Mouse (Mus musculus): ENCODE measurements around the gene Serpinb5. TPM values are rescaled to one million over a fixed set of nuclear protein-coding genes. Genes with fewer than 3 reads are reported as not detected.
"Not testable (repeated sequence)": the region's sequence is repeated elsewhere in the genome, so short reads cannot be mapped to it uniquely, and the experiment has no call there.

Serpinb5 gene
- polyA plus RNA-seq, 1 experiment from 2014 or later, result not detected

DNA sequence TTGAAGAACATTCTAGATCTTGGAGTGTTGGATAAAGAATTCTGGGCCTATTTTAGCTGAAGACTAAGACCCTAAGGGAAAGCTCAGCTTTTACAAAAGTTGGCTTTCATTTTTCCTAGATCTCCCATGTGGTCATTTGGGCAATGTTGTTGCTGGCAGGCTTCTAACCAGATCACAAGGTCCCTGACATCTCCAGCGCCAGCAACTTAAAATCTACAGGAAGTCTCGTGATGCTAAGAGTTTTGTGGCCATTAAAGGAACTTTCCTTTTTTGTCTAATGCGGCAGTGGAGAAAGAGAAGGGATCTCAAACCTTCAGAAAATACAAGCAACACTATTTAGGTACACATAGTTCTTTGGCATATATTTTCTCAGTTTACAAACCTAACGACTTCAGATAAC lies 21.8 kb downstream of the Serpinb5 start:
- Histone ChIP-seq H3K36me3 (replicated peaks; ENCODE audit: insufficient read depth, low read length) (no peaks in the 10 kb centered on the region), H3K4me2 (ENCODE audit: low read depth, low read length) (no peak overlapping the region), H3K27ac (ENCODE audit: low read depth) (no peak overlapping the region), H3K9ac (replicated peaks) (no peak overlapping the region), H3K27me3 (ENCODE audit: insufficient read depth, low read length) (no peaks in the 10 kb centered on the region), H3K4me3 (ENCODE audit: low read depth, low read length) (no peak overlapping the region), H3K9me3 (ENCODE audit: low read length) (no peaks in the 10 kb centered on the region), H3K4me1 (ENCODE audit: insufficient read depth) (no peaks in the 10 kb centered on the region)
- DNase-seq, result no peak
- WGBS (ENCODE audit: insufficient replicate concordance), result 52% methylated on average over 4 of the region's 4 CpGs
- no peak for TF ChIP-seq EP300 (IDR thresholded peaks at IDR 0.05; ENCODE audit: low read depth)
- no peak for TF ChIP-seq CTCF (IDR thresholded peaks at IDR 0.05; ENCODE audit: low read depth)
- no peak for ATAC-seq

DNA sequence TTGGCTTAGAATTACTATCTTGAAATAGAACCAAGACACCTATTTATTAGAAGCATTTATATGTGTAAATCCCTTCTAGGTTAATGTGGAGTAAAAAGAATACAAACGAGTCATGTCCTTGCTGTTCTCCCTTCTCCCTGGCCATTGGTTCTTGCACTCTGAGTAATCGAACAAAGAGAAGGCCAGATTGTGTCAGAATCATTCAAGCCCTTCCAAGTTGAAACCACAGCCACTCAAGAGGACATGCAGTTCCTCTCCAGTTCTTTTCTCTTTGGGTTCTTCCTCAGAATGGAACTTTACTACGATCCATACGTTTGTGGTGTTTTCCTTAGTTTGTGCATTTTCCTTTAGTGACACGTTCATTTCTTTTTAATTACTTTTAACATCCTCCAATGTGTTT lies 22.4 kb downstream of the Serpinb5 start:
- TF ChIP-seq EP300 (IDR thresholded peaks at IDR 0.05; ENCODE audit: low read depth) (no peak), CTCF (IDR thresholded peaks at IDR 0.05; ENCODE audit: low read depth) (no peak)
- Histone ChIP-seq H3K36me3 (replicated peaks; ENCODE audit: insufficient read depth, low read length) (no peaks in the 10 kb centered on the region), H3K4me2 (ENCODE audit: low read depth, low read length) (no peak overlapping the region), H3K4me1 (ENCODE audit: insufficient read depth) (no peaks in the 10 kb centered on the region), H3K27me3 (ENCODE audit: insufficient read depth, low read length) (no peaks in the 10 kb centered on the region), H3K4me3 (ENCODE audit: low read depth, low read length) (no peak overlapping the region), H3K27ac (ENCODE audit: low read depth) (no peak overlapping the region), H3K9ac (replicated peaks) (no peak overlapping the region), H3K9me3 (ENCODE audit: low read length) (no peaks in the 10 kb centered on the region)
- ATAC-seq, result no peak
- WGBS (ENCODE audit: insufficient replicate concordance), result 44% methylated on average over 5 of the region's 5 CpGs
- DNase-seq, result no peak

DNA sequence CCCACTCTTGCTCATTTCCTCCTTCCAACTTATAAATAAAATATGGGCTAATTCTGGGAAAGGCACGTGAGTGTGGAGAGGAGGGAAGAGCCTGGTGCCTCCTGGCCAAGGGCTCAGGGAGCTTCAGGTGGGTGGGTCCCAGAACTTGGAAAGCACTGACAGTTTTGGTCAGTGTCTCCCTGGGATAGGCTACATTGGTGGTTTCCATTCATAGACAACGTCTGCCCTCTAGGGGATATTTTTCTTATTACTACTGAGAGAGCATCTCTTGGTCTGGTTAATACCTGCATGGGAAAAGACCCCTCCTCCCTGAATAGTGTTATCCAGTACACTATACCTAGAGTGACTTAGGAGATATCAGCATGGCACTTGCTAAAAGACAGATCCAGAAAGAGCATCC lies 22.8 kb downstream of the Serpinb5 start:
- Histone ChIP-seq H3K4me1 (ENCODE audit: insufficient read depth) (no peaks in the 10 kb centered on the region), H3K36me3 (replicated peaks; ENCODE audit: insufficient read depth, low read length) (no peaks in the 10 kb centered on the region), H3K27me3 (ENCODE audit: insufficient read depth, low read length) (no peaks in the 10 kb centered on the region), H3K27ac (ENCODE audit: low read depth) (no peak overlapping the region), H3K4me3 (ENCODE audit: low read depth, low read length) (no peak overlapping the region), H3K9me3 (ENCODE audit: low read length) (no peaks in the 10 kb centered on the region), H3K9ac (replicated peaks) (no peak overlapping the region), H3K4me2 (ENCODE audit: low read depth, low read length) (no peak overlapping the region)
- 5% methylated on average over 2 of the region's 2 CpGs for WGBS (ENCODE audit: insufficient replicate concordance)
- TF ChIP-seq CTCF (IDR thresholded peaks at IDR 0.05; ENCODE audit: low read depth) (peak; percentile 31), EP300 (IDR thresholded peaks at IDR 0.05; ENCODE audit: low read depth) (no peak)
- no peak for DNase-seq
- no peak for ATAC-seq

DNA sequence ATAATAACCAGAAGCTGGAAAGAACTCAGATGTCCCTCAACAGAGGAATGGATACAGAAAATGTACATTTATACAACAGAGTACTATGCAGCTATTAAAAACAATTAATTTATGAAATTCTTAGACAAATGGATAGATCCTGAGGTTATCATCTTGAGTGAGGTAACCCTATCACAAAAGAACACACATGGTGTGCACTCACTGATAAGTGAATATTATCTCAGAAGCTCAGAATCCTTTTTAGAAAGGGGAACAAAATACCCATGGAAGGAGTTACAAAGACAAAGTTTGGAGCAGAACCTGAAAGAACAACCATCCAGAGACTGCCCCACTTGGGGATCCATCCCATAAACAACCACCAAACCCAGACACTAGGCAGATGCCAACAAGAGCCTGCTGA lies 34.2 kb downstream of the Serpinb5 start:
- H3K27ac ChIP-seq (ENCODE audit: low read depth); H3K4me2 ChIP-seq (ENCODE audit: low read depth, low read length); H3K36me3 ChIP-seq (replicated peaks; ENCODE audit: insufficient read depth, low read length); H3K27me3 ChIP-seq (ENCODE audit: insufficient read depth, low read length); DNase-seq; H3K4me3 ChIP-seq (ENCODE audit: low read depth, low read length); H3K4me1 ChIP-seq (ENCODE audit: insufficient read depth); H3K9me3 ChIP-seq (ENCODE audit: low read length); ATAC-seq; H3K9ac ChIP-seq (replicated peaks): not testable (repeated sequence)

DNA sequence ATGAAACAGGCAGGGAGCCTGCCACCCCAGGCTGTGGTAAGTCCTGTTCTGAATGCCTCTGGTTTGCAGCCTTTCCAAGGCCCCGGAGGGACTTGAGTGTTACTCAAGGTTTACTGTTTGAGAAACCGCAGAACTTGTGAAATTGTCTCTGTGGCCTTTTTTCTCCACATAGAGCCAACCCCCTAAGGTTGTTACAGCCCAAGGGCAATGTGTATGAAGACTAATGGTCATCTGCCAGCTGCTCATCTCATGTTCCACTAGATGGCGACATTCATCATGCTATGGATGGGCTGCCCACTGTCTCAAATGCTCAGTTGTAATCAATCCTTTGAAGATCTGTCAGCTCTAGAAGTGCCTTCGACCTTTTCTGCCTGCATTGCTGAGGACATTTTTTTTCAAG lies 40.4 kb downstream of the Serpinb5 start:
- H3K36me3 ChIP-seq (replicated peaks; ENCODE audit: insufficient read depth, low read length), result no peaks in the 10 kb centered on the region
- H3K4me2 ChIP-seq (ENCODE audit: low read depth, low read length), result no peak overlapping the region
- no peak overlapping the region for H3K9ac ChIP-seq (replicated peaks)
- DNase-seq (peak; percentile 17), ATAC-seq (peak; percentile 27; the same call in 1 of the 2 replicates)
- 18% methylated on average over 4 of the region's 4 CpGs for WGBS (ENCODE audit: insufficient replicate concordance)
- no peaks in the 10 kb centered on the region for H3K27me3 ChIP-seq (ENCODE audit: insufficient read depth, low read length)
- no peak overlapping the region for H3K27ac ChIP-seq (ENCODE audit: low read depth)
- peak; percentile 73 for TF ChIP-seq CTCF (IDR thresholded peaks at IDR 0.05; ENCODE audit: low read depth)
- no peak for TF ChIP-seq EP300 (IDR thresholded peaks at IDR 0.05; ENCODE audit: low read depth)
- no peak overlapping the region for H3K4me3 ChIP-seq (ENCODE audit: low read depth, low read length)
- no peaks in the 10 kb centered on the region for H3K9me3 ChIP-seq (ENCODE audit: low read length)
- no peaks in the 10 kb centered on the region for H3K4me1 ChIP-seq (ENCODE audit: insufficient read depth)

DNA sequence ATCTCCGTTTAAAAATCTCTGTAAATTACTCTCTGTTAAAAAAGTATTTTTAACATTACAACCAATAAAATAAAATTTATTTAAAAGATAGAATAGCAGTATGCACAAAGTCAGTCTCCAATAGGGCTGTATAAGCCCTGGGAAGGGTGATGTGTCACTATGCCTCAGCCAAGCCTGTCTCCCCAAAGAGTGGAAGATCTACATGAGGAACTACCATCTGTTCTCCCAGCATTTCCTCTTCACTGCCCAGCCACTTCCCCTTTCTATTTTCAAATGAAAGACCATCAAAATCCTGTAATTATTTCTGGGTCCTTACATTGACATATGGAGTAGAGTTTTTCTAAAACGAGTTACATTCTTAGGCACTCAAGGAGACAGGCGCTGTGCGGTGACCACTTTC lies 71.0 kb downstream of the Serpinb5 start:
- ATAC-seq, result no peak
- Histone ChIP-seq H3K27me3 (ENCODE audit: insufficient read depth, low read length) (no peaks in the 10 kb centered on the region), H3K4me3 (ENCODE audit: low read depth, low read length) (no peak overlapping the region), H3K4me2 (ENCODE audit: low read depth, low read length) (no peak overlapping the region), H3K4me1 (ENCODE audit: insufficient read depth) (no peaks in the 10 kb centered on the region), H3K9me3 (ENCODE audit: low read length) (no peaks in the 10 kb centered on the region), H3K9ac (replicated peaks) (no peak overlapping the region), H3K27ac (ENCODE audit: low read depth) (no peak overlapping the region), H3K36me3 (replicated peaks; ENCODE audit: insufficient read depth, low read length) (no peaks in the 10 kb centered on the region)
- no peak for DNase-seq
- TF ChIP-seq EP300 (IDR thresholded peaks at IDR 0.05; ENCODE audit: low read depth) (no peak), CTCF (IDR thresholded peaks at IDR 0.05; ENCODE audit: low read depth) (no peak)
- 24% methylated on average over 4 of the region's 4 CpGs for WGBS (ENCODE audit: insufficient replicate concordance)

Other genes starting within 250 kb of the Serpinb5 start
- 0.70 and 0.83 TPM in 2 replicates for gene Bcl2, start 146.9 kb upstream of the Serpinb5 start, polyA plus RNA-seq (2015; fragmentation: Nextera tagmentation; extraction: Ambion mirVana)
- gene Kdsr, start 101.4 kb upstream of the Serpinb5 start, polyA plus RNA-seq (2015; fragmentation: Nextera tagmentation; extraction: Ambion mirVana), result 7.3 and 8.0 TPM in 2 replicates
- 20.2 and 22.7 TPM in 2 replicates for gene Vps4b, start 64.4 kb upstream of the Serpinb5 start, polyA plus RNA-seq (2015; fragmentation: Nextera tagmentation; extraction: Ambion mirVana)
- not detected in 2 replicates for gene Serpinb12, start 73.3 kb downstream of the Serpinb5 start, polyA plus RNA-seq (2015; fragmentation: Nextera tagmentation; extraction: Ambion mirVana)
- not detected in 2 replicates for gene Serpinb13, start 119.8 kb downstream of the Serpinb5 start, polyA plus RNA-seq (2015; fragmentation: Nextera tagmentation; extraction: Ambion mirVana)
- gene Serpinb3a, start 191.1 kb downstream of the Serpinb5 start, polyA plus RNA-seq (2015; fragmentation: Nextera tagmentation; extraction: Ambion mirVana), result not detected in 2 replicates
- not detected in 2 replicates for gene Serpinb3d, start 222.3 kb downstream of the Serpinb5 start, polyA plus RNA-seq (2015; fragmentation: Nextera tagmentation; extraction: Ambion mirVana)